Mouse (Mus musculus) natural killer cell, adult 2 months (primary cell): ENCODE data around the gene Zfp652.
"Not testable (repeated sequence)": the region's sequence is repeated elsewhere in the genome, so short reads cannot be mapped to it uniquely, and the experiment has no call there.

Experiments
- DNase-seq, 2 experiments: peaks; one replicate each; pipeline ENCODE4 v3.0.0; 2022; ENCODE audit warnings: low spot score in 2 of 2

The Zfp652 gene

DNA sequence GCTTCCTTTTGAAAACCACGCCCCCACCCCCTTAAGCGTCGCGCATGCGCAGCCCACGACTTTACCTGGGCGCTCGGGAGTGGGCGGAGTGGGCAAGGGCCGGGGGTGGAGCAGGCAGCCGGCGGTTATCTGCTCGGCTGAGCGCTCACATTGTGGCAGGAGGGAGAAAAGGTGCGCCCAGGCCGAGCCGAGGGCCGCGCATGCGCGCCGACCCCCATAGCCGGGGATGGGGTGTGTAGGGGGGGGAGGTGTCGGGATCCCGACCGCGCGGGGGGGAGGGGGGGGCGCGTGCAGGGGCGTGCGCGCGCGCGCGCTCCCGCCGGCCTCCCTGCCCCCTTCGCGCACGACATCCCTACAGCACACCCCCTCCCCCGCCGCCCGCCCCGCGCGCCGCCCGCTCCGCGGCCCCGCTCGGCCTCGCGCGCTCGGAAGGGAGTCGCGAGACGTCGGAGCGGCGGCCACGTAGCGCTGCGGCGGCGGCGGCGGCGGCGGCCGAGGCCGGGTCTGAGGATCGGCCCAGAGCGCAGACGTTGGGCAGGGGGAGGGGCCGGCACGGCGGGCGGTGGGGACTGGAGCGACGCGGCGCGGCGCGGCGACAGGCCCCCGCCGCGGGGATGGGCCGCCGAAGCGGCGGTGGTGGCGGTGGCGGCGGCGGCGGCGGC is at the start of gene Zfp652:
Zfp652 (plus strand) TSS at position 111 of the 662 bp plus-strand sequence.
- peak; percentile 81 to 93 for DNase-seq

GRCm38 (mm10) chr11:95666529-95667149 is 45.8 kb upstream of the Zfp652 start, which contains the start of gene Phb:
TSS of gene Phb (plus strand) at chr11:95666957.
- DNase-seq, result peak; percentile 92 to 94

DNA sequence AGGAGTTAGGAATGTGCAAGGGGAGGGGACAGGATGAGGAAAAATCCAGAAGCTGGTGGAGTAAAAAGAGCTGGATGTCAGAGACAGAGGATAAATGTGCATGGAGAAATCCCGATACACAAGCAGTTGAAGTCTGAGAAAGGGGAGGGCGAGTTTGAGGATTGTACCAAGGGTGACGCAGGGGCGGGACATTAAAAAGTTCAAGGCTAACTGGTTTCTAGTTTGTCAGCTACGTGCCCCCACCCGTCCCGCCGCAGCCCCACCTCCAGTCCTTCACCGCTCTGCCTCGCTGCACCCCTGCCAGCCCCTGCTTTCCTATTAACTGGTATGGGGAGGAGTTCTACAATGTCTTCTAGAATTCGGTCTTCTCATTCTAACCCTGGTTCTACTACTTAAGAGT is 45.3 kb upstream of the Zfp652 start:
- DNase-seq, result peak in 1 of 2 experiments; percentile 29

DNA sequence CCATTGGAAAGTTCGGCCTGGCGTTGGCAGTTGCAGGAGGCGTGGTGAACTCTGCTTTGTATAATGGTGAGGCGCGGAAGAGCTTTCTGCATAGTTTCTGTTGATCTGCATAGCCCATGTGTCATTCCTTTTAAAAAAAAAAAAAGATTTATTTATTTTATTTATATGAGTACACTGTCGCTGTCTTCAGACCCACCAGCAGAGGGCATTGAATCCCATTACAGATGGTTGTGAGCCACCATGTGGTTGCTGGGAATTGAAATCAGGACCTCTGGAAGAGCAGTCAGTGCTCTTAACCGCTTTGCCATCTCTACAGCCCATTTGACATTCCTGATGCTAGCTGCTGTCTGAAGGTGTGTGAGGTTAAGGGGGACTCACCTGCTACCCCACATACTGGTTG is 44.4 kb upstream of the Zfp652 start:
- DNase-seq, result not testable (repeated sequence)

- no peak for DNase-seq
Measured at GRCm38 (mm10) chr11:95675498-95675897, 37.0 kb upstream of the Zfp652 start.

GRCm38 (mm10) chr11:95676307-95676706 is 36.2 kb upstream of the Zfp652 start:
- peak; percentile 46 to 58 for DNase-seq

GRCm38 (mm10) chr11:95677925-95678701 is 34.4 kb upstream of the Zfp652 start:
- no peak for DNase-seq

DNA sequence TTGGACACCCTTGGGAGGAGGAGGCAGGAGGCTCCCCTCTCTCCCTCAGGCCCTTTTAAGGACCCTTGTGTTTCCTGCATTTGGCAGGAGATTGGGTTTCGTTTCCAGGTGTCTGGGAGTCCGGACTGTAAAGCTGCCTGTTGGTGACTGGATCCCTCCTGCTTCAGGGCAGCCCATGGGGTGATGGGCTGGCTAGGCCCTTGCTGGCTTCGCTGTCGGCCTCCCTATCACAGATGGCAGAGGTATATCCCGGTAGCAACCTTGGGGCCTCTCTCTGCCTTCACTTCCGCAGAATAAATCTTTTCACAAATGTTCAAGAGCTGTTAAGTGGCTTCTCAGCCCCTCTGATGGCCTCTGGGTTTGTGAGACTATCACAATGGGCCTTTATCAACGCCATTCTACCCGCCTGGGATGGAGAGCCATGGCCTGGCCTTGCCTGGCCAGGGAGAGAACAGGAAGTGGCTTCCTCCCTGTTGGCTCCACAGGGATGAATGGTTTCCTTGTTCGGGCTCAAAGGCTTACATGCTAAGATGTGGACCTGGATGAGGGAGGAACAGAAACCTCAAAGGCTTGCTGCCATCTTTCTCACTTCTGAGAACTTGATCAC is 30.4 kb upstream of the Zfp652 start:
- DNase-seq, result no peak

GRCm38 (mm10) chr11:95682946-95683345 is 29.5 kb upstream of the Zfp652 start:
- DNase-seq, result no peak

- peak; percentile 70 to 75 for DNase-seq
Measured at GRCm38 (mm10) chr11:95686031-95686430, 26.4 kb upstream of the Zfp652 start.

- no peak for DNase-seq
Measured at GRCm38 (mm10) chr11:95687084-95687656, 25.3 kb upstream of the Zfp652 start.

GRCm38 (mm10) chr11:95688515-95688914 is 24.0 kb upstream of the Zfp652 start:
- peak; percentile 75 to 76 for DNase-seq

- peak; percentile 68 to 79 for DNase-seq
Measured at GRCm38 (mm10) chr11:95688981-95689380, 23.5 kb upstream of the Zfp652 start.

DNA sequence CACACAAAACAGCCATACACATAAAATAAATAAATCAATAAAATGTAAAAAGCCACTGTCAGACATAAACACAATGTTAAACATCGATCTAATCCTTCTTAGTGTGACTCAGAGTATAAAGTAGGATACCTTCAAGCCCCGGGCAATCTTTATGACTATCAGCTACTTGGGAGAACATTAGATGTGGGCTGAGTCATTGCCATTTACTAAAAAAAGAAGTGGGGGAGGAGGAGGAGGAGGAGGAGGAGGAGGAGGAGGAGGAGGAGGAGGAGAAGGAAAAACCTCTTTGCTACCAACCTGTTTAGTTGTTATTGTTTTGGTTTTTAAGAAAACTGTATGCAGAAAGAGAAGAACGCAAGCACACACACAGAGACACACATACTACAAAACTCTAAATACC is 22.9 kb upstream of the Zfp652 start:
- no peak for DNase-seq

DNA sequence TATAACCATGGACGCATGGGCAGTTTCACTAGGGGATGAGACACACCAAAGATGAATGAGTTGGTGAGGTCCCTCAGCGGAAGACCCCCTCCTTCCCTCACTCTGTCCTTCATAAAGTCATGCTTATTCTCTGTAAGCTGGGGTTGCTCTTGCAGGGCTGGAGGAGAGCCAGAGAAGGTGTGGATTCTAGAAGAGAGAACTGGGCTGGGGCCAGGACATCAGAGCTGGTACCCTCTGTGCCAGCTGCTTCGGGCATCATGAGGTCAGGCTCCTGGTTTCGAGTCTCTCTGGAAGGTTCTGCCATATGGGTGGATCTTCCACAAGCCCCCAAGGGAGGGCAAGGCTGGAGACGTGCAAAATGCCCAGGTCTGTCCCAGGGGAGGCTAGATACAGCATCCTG is 13.9 kb upstream of the Zfp652 start:
- DNase-seq, result no peak

GRCm38 (mm10) chr11:95700778-95701739 is 11.4 kb upstream of the Zfp652 start:
- DNase-seq, result no peak

DNA sequence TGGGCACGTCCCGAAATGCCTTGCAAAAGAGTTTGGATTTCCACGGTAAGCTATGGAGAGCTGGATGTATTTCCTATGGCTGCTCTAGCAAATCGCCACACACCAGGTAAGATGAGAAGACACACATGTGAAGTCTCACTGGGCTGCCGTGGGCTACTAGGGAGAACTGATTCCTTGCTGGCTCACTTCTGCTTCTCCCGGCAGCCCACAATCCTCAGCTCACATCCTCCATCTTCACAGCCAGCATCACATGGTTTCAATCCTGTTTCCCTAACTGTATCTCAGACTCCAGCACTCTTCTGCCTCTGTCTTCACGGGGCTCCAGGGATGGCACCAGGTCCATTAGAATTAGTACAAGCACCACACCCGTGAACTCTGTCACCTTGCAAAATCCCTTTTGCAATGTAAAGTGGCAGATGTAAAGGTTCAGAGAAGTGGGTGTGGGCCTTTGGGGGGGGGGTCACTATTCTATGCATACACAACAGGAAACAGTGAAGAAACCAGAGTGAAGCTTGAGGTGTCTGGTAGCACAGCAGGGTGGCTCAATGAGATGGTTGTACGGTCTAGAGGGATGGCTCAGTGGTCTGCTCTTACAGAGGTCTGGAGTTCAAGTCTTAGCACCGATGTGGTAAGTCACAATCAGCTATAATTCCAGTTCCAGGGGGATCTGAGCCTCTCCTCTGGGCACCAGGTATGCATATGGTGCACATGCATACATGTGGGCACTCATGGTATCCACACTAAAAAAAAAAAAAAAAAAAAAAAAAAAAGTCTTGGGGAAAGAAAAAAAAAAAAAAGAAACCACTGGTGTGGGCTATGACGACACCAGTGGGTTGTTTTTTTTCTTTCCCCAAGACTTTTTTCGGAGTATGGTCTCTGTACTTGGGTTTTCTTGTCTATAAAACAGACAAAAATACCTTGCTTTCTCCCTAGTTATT is 8.2 kb upstream of the Zfp652 start:
- no peak for DNase-seq

GRCm38 (mm10) chr11:95704970-95705330 is 7.5 kb upstream of the Zfp652 start:
- no peak for DNase-seq

- DNase-seq, result no peak
Measured at GRCm38 (mm10) chr11:95709534-95710040, 2.9 kb upstream of the Zfp652 start.
